Mouse (Mus musculus) heart, embryonic 14.5 days (tissue): ENCODE results near the gene Gm49353. TPM values are rescaled to one million over a fixed set of nuclear protein-coding genes. Genes with fewer than 3 reads are reported as not detected.

Experiments used
- ATAC-seq: fragments of 200-750 bp; cut with Nextera tagmentation; 2 replicates; pipeline ENCODE4 v1.8.0; 2017; ENCODE audit warnings: low read depth, moderate TSS enrichment; ENCODE audit not compliant: insufficient number of reproducible peaks, insufficient read depth, low FRiP score
- H3K27ac ChIP-seq, 2 experiments: fragments of 200-500 bp in 1 of 2; fragments of 300-500 bp in 1 of 2; sonication (generic) in 1 of 2; replicated peaks in 1 of 2; 2 replicates each; pipeline ENCODE4 v1.5.1; 2012 to 2014; ENCODE audit warnings: low read depth in 2 of 2, low read length in 2 of 2, control low read depth in 1 of 2, mild to moderate bottlenecking in 1 of 2, mixed read lengths in 1 of 2; ENCODE audit not compliant: control insufficient read depth in 1 of 2, insufficient read depth in 1 of 2
- H3K27me3 ChIP-seq: fragments of 300-500 bp; sonication (generic); 2 replicates; pipeline ENCODE4 v1.6.1; 2014; ENCODE audit warnings: mild to moderate bottlenecking, low read length, control low read depth; ENCODE audit not compliant: control insufficient read depth, insufficient read depth
- H3K36me3 ChIP-seq: fragments of 300-500 bp; sonication (generic); 2 replicates; pipeline ENCODE4 v1.6.1; 2014; ENCODE audit warnings: mild to moderate bottlenecking, control low read depth, low read length, mixed read lengths; ENCODE audit not compliant: control insufficient read depth, insufficient read depth
- H3K4me1 ChIP-seq, 2 experiments: fragments of 200-500 bp in 1 of 2; fragments of 300-500 bp in 1 of 2; sonication (generic) in 1 of 2; 2 replicates each; pipeline ENCODE4 v1.6.1; 2012 to 2014; ENCODE audit warnings: low read length in 2 of 2, control low read depth in 1 of 2, mixed read lengths in 1 of 2; ENCODE audit not compliant: control insufficient read depth in 2 of 2, insufficient read depth in 2 of 2
- H3K4me2 ChIP-seq: fragments of 300-500 bp; sonication (generic); 2 replicates; pipeline ENCODE4 v1.6.1; 2014; ENCODE audit warnings: mild to moderate bottlenecking, low read length
- H3K4me3 ChIP-seq, 2 experiments: fragments of 200-500 bp in 1 of 2; fragments of 300-500 bp in 1 of 2; sonication (generic) in 1 of 2; 2 replicates each; pipeline ENCODE4 v1.5.1; 2012 to 2014; ENCODE audit warnings: low read length in 2 of 2, mild to moderate bottlenecking in 2 of 2, control low read depth in 1 of 2, low read depth in 1 of 2, moderate library complexity in 1 of 2; ENCODE audit not compliant: control insufficient read depth in 1 of 2, insufficient read depth in 1 of 2
- H3K9ac ChIP-seq: fragments of 300-500 bp; sonication (generic); 2 replicates; pipeline ENCODE4 v1.6.1; 2014; ENCODE audit warnings: mild to moderate bottlenecking, low read length
- H3K9me3 ChIP-seq: fragments of 300-500 bp; sonication (generic); 2 replicates; pipeline ENCODE4 v1.6.1; 2016; ENCODE audit warnings: low read length, control low read depth; ENCODE audit not compliant: control insufficient read depth
- WGBS: fragments of 180-500 bp; shearing (Covaris S2); extraction: QIAGEN DNeasy Blood & Tissue Kit; methylation state at CpG from one replicate; pipeline ENCODE4 v1.1.7; 2014; 5-methylcytosine and 5-hydroxymethylcytosine counted together
- polyA plus RNA-seq: library from polyadenylated mRNA; unstranded; fragments of >200 nt; fragmentation: Nextera tagmentation; extraction: Ambion mirVana; gene quantifications from 2 replicates; pipeline ENCODE4 v1.2.1, GENCODE M21; 2014

Gm49353 gene
- polyA plus RNA-seq, 1 experiment from 2014 or later = not detected

DNA sequence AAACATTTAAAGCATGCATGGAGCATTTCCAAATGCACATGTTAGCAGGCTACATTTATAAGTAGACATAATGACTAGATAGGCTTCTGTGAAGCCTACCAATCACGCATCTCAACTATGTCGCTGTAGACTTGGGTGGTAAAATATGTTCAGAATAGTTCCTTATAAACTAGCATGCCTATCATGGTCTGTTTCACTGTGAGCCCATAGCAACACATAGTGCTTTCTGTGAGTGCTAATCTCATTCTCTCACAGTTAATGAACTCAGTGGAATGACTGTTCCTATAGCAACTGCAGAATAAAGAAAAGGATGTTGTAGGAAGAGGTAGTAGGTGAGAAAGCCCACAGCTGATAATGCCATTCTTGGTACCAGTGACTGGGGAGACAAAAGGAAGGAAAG is 17.7 kb upstream of the Gm49353 start:
- Histone ChIP-seq H3K9me3 (no peaks in the 10 kb centered on the region), H3K9ac (no peak overlapping the region), H3K4me2 (no peak overlapping the region), H3K4me3 (no peak overlapping the region), H3K36me3 (no peaks in the 10 kb centered on the region), H3K27ac (no peak overlapping the region), H3K27me3 (no peaks in the 10 kb centered on the region), H3K4me1 (no peaks in the 10 kb centered on the region)
- 82% methylated on average over 2 of the region's 2 CpGs for WGBS
- ATAC-seq = no peak

DNA sequence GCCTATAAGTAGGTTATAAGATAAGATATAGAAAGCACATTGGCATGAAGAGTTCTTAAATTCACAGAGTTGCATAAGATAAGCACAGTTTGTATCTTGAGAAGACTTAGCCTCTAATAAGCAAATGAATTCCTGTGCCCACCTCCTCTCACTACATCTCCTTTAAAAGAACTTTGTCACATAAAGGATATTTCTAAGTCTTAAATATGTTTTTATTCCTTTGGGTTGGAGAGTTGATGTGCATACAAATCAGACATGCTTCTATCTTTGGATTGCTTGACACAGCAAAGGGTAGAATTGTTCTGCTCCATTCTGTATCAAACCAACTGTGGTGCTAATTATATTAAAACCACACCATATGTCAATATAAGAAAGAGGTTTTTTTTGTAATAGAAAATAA is 5.0 kb upstream of the Gm49353 start:
- H3K4me3 ChIP-seq = no peak overlapping the region
- no peak overlapping the region for H3K4me2 ChIP-seq
- H3K4me1 ChIP-seq = no peaks in the 10 kb centered on the region
- H3K9ac ChIP-seq = no peak overlapping the region
- H3K27me3 ChIP-seq = no peaks in the 10 kb centered on the region
- no peaks in the 10 kb centered on the region; the same call in 1 of the 2 replicates for H3K9me3 ChIP-seq
- H3K27ac ChIP-seq = no peak overlapping the region
- no peaks in the 10 kb centered on the region for H3K36me3 ChIP-seq
- no peak for ATAC-seq

- WGBS = 94% methylated on average over 33 of the region's 33 CpGs
- Histone ChIP-seq H3K4me1 (no peaks in the 10 kb centered on the region), H3K27ac (no peak overlapping the region), H3K9me3 (no peaks in the 10 kb centered on the region; the same call in 1 of the 2 replicates), H3K4me3 (no peak overlapping the region), H3K4me2 (no peak overlapping the region), H3K36me3 (no peaks in the 10 kb centered on the region), H3K9ac (no peak overlapping the region), H3K27me3 (no peaks in the 10 kb centered on the region)
- ATAC-seq = no peak
These were observed 1.9 kb upstream of the Gm49353 start for GRCm38 (mm10) chr10:29196811-29197210.

DNA sequence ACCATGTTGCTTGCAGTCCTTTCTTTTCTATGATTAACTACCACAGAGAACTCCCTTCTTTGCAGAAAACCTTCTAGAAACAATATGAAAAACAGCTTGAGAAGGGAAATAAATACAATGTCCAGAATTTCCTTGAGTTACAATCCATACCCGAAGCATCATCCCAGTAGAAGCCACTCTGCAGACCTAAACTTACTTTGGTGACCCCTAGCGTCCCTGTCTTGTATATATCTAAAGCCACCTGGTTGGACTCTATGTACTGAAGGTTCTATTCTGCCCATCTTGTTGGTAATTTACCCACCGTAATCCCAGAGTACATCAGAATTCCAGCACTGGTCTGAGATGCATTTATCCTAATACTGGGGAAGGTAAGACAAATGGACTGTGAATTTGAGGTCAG is 1.1 kb downstream of the Gm49353 start:
- Histone ChIP-seq H3K4me2 (no peak overlapping the region), H3K4me1 (no peaks in the 10 kb centered on the region), H3K4me3 (no peak overlapping the region), H3K9me3 (no peaks in the 10 kb centered on the region; the same call in 1 of the 2 replicates), H3K9ac (no peak overlapping the region), H3K27ac (no peak overlapping the region), H3K27me3 (no peaks in the 10 kb centered on the region), H3K36me3 (no peaks in the 10 kb centered on the region)
- no peak for ATAC-seq
- WGBS = 62% methylated on average over 3 of the region's 3 CpGs

DNA sequence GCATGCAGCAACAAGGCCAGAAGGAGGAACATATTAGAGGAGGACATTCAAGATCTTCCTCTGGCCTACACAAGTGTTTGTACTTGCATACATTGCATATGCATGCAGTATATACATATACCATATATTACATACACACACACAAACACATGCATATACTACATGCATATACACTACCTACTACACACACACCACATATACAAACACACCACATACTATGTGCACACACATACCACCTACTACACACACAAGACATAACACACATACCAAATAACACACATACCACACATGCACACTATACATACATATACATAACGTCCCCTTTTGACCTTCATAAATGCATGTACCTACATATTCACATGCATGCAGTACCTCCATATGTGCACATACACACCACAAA is 1.9 kb downstream of the Gm49353 start:
- no peak overlapping the region for H3K27ac ChIP-seq
- no peaks in the 10 kb centered on the region for H3K36me3 ChIP-seq
- no peaks in the 10 kb centered on the region for H3K27me3 ChIP-seq
- H3K4me2 ChIP-seq = no peak overlapping the region
- no peak overlapping the region for H3K4me3 ChIP-seq
- 68% methylated on average over 1 of the region's 1 CpGs for WGBS
- H3K4me1 ChIP-seq = no peaks in the 10 kb centered on the region
- H3K9me3 ChIP-seq = no peaks in the 10 kb centered on the region; the same call in 1 of the 2 replicates
- ATAC-seq = no peak
- no peak overlapping the region for H3K9ac ChIP-seq

DNA sequence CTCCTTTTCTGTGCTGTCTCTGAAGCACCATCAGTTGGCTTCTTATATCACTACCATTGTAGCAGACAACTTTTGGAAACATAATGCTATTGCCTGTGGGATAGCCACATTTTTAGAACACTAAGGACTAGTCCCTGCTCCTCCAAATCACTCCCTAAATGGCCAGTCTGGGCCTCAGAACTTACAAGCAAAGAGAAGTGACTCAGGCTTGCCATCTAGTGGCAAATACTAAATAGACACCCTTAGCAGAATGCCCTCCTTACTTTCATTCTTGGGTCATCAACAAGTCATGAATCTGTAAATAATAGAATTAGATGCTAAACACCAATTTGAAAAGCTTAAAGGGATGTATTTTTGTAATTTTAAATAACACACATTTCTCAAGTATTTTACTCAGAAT is 8.0 kb downstream of the Gm49353 start:
- no peak overlapping the region for H3K4me2 ChIP-seq
- H3K4me1 ChIP-seq = no peaks in the 10 kb centered on the region
- H3K27me3 ChIP-seq = no peaks in the 10 kb centered on the region
- H3K9ac ChIP-seq = no peak overlapping the region
- no peak overlapping the region for H3K4me3 ChIP-seq
- H3K9me3 ChIP-seq = no peaks in the 10 kb centered on the region
- H3K27ac ChIP-seq = no peak overlapping the region
- ATAC-seq = no peak
- H3K36me3 ChIP-seq = no peaks in the 10 kb centered on the region

- WGBS = 47% methylated on average over 3 of the region's 3 CpGs
- no peaks in the 10 kb centered on the region for H3K9me3 ChIP-seq
- H3K4me2 ChIP-seq = no peak overlapping the region
- no peak for ATAC-seq
- H3K4me1 ChIP-seq = no peaks in the 10 kb centered on the region
- no peaks in the 10 kb centered on the region for H3K27me3 ChIP-seq
- H3K27ac ChIP-seq = no peak overlapping the region
- H3K4me3 ChIP-seq = no peak overlapping the region
- no peaks in the 10 kb centered on the region for H3K36me3 ChIP-seq
- no peak overlapping the region for H3K9ac ChIP-seq
These were observed 10.0 kb downstream of the Gm49353 start for GRCm38 (mm10) chr10:29208735-29209134.

DNA sequence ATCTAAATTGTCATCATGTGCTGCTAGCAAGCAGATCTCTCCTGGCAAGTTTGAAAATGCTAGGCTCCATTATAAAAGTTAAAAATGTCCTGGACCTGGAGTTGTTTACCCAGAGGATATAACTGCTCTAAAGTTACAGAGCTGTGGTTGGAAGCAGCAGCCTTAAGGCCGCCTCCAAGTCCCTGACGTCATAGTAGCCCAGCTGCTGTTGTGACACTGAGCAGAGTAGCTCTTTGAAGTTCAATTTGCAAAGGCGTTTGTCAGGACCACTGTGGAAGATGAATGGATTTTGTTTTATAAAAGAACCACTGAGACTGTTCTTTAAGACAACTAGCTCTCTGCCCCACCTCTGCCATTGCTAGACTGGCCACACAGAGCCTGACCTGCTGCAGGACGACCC is 12.7 kb downstream of the Gm49353 start, which contains the start of gene 9330159F19Rik:
Gene 9330159F19Rik, plus strand, starts transcription at position 154 of the 400 bp plus-strand sequence.
- no peaks in the 10 kb centered on the region for H3K36me3 ChIP-seq
- no peak for ATAC-seq
- no peak within 1 kb of the TSS for H3K4me3 ChIP-seq
- 12% methylated on average over 4 of the region's 4 CpGs for WGBS
- no peak within 1 kb of the TSS for H3K4me2 ChIP-seq
- H3K27ac ChIP-seq = no peak within 1 kb of the TSS
- H3K27me3 ChIP-seq = no peaks in the 10 kb centered on the region
- no peaks in the 10 kb centered on the region for H3K4me1 ChIP-seq
- H3K9me3 ChIP-seq = no peaks in the 10 kb centered on the region
- no peak within 1 kb of the TSS for H3K9ac ChIP-seq
